Mouse (Mus musculus) ovary, postnatal 36 days (tissue): Measurements from ENCODE around the gene Tubd1.

ENCODE experiments used
- DNase-seq: peaks from one replicate; pipeline ENCODE4 v3.0.0; 2022; ENCODE audit warnings: low spot score, mixed read lengths

Gene Tubd1

DNA sequence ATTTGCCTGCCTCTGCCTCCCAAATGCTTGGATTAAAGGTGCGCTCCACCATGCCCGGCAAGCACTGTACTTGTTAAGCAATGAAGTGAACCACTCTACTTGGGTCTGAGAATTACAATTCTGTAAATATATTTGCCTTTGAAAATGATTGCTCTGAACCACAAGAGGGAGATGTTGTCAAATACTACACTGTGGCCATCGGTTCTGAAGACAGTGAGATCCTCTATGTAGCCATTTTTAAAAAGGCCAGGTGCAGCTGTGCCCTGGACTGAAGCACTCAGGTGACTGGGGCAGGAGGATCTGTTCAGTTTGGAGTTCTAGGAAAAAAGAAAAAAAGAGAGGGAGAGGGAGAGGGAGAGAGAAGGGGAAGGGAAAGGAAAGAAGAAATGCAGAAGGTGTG, 23.6 kb downstream of the Tubd1 start:
- DNase-seq = no peak

DNA sequence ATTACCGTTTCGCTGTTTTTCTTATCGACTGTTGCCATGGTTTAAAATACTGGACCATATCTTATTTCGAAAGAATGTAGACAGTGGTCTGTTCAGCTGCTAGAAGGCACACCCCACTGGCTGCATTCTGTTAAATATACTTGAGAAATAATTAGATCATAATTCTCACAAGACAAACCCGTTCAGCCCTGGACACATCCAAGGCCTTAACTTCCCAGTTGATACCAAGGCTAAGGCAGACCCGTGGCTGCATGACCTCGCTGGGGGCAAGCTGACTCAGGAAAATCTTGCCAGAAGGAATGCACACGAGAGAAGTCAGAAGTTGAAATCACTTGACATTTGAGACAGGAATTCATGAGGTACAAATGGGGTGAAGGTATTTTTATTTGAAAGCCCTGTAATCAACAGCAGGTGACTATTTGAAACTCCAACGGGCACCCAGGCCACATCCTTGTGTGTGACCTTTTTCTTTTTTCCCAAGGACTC, 25.5 kb downstream of the Tubd1 start:
- DNase-seq = peak; percentile 56

DNA sequence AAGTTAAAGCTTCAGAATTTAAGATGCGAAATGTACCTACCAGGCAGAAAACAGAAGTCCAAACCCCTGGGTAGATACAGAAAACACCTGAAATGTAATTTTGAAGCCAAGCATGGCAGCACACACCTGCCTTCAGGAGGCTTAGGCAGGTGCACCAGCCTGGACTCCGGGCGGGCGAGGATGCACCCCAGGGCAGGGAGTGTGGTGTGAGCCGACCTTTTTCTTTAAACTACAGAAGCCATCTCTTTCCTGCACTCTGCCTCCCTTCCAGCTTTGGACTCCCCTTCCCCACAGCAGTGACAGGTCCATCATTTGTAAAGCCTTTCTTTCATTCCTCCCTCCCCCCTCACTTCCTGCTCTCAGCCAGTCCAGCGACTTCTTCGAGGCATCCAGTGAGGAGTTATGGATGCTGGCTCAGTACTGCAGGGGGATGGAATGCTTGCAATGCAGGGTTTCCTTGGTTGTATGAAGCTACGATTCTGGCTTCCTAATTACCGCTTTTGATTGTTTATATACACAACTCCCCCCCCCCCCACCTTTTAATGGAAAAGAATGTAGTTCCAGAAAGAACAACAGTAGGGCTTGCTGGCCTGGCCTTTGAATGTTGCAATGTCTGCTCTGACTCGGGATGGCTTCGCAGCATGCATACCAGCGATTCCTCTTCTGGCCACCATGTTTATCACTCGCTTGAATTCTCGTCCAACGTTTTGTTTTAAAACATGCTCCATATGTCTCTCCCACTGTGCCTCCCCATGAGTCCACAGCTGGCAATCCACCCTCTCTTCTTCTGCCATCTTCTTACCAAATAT, 26.5 kb downstream of the Tubd1 start:
- no peak for DNase-seq

DNA sequence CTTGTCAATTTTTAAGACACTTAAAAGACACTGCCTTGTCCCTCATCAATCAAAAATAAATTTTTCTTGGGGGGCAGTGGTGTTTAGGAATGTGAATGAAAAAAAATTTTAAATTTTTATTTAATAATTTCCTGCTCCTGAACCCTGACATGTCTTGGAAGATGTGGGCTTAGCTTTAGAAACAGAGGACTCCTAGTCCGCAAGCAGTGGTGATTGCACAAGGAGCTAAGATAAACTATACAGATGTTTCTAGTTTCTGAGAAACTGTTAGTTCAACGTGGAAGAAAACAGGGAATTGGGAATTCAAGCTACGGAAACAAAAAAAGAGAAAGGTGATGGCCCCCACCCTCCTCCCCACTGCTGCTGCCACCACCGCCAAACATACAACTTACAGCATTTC, 27.1 kb downstream of the Tubd1 start:
- no peak for DNase-seq

DNA sequence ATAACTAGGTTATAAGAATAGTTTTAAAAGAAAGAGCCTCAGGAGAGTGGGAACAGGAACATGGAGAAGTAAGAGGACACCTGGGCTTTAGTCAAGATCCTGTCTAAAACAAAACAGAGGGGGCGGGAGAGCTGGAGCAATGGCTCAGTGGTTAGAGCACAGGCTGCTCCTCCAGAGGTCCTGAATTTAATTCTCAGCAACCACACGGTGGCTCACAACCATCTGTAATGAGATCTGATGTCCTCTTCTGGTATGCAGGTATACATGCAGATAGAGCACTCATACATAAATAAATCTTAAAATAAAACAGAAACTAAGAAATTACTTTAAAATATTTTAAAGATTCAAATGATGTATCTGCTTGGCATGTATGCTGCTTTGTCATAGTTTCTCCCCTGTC, 27.8 kb downstream of the Tubd1 start:
- no peak for DNase-seq

DNA sequence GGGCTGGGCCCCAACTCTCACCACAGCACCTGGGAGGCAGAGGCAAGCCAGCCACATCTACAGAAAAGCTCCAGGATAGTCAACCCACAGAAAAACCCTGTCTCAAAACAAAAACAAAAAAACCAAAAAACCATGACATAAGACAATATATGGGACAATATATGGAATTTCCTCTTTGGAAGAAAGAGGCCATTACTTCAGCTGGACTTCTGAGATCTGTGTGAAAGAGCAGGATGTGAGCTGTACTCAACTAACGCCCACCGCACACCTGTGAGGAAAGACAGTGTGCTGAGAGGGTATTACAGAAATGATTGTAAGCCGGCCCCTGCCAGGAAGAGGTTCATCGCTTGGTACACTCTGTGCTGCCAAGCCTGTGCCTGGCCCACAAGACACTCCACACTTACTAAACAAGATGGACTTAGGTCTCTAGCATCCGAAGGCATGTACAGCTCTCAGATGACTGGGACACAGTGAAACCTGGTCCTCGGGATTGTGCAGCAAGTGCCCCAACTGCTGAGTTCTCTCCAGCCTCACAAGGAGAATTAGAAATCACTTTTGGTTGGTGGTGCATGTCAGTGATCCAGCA, 28.9 kb downstream of the Tubd1 start:
- no peak for DNase-seq

DNA sequence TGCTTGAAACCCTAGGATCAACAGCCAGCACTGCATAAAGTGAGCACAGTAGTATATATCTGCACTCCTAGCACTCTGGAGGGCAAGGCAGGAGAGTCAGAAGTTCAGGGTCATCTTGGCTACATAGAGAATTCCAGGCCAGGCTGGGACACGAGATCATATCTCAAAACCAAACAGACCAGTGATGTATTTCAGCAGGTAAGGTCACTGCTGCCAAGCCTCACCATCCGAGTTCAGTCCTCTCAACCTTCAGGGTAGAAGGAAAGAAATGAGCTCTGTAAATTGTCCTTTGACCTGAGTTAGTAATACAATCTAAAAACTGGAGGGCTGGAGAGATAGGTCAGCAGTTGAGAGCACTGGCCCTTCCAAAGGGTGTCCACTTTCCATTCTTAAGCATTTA, 29.6 kb downstream of the Tubd1 start:
- no peak for DNase-seq

DNA sequence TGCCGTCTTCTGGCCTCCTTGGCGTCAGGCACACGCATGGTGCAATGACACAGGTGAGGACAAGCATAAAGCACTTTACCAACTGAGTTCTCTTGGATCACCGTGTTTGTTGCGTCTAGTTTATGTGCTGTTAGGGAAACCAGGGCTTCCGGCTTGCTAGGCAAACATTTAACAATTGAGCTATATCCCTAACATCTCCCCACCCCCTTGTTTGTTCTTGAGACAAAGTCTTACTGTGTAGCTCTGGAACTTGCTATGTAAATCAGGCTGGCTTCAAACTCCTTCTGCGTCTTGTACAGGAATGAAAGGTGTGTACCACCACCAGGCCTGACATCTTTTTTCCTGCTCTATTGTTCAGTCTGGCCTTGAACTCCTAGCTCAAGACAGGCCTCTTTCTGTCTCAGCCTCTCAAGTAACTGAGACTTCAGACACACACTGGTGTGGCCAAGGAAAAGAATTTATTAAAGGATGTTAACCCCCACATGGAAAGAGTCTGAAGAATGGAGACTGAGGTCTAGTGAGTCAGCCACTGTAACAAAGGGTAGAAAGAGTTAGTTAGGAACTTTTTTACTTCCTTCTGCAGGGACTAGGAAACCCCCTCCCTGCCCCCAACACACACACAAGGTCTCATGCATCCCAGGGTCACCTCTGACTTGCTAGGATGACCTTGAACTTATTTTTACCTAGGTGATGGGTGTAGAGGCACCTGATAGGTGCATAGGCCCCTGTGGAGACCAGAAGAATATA, 31.0 kb downstream of the Tubd1 start:
- no peak for DNase-seq

DNA sequence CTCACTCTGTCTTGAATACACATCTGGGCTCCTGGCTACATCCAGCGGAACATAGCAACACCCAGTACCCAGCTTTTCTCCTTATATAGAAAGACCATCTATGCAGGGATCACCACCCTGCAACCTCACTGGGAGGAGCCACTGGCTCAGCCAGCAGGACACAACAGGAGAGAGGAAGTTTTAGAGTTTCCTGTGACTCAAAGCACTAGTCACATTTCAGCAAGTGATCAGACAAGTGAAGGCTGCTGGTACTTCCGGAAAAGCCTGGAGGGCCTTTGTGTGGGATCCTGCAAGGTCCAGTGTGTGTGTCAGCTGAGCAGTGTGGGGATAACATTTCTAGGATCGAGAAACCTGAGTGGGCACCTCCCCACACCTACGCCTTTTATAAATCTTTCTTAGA, 32.4 kb downstream of the Tubd1 start:
- no peak for DNase-seq

DNA sequence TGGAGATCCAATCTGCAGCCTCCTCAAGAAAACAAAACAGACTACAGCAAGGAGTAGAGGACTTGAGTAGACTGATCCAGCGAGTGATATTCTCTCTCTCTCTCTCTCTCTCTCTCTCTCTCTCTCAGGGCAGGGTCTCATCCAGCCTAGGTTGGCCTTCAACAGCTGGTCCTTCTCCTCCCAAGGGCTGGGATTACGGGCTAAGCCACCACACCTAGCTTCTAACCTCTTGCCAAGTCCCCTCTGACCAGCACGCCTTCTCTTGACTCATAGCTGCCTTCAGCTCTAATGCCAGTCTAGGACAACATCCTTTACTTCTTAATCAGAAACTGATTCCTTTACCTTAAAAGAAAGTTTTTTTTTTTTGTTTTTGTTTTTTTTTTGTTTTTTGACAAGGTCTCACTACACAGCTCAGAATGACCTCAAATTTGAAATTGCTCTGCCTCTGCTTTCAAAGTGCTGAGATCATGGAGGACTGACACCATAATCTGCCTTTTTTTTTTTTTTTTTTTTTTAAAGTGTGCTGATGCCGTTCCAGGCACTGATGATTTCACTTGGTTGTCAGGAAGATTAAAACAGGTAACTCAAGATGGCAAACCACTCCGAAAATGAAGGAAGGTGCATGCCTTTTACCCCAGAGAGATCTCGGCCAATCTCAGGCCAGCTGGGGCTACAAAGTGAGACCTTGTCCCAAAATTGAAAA, 33.5 kb downstream of the Tubd1 start:
- no peak for DNase-seq

DNA sequence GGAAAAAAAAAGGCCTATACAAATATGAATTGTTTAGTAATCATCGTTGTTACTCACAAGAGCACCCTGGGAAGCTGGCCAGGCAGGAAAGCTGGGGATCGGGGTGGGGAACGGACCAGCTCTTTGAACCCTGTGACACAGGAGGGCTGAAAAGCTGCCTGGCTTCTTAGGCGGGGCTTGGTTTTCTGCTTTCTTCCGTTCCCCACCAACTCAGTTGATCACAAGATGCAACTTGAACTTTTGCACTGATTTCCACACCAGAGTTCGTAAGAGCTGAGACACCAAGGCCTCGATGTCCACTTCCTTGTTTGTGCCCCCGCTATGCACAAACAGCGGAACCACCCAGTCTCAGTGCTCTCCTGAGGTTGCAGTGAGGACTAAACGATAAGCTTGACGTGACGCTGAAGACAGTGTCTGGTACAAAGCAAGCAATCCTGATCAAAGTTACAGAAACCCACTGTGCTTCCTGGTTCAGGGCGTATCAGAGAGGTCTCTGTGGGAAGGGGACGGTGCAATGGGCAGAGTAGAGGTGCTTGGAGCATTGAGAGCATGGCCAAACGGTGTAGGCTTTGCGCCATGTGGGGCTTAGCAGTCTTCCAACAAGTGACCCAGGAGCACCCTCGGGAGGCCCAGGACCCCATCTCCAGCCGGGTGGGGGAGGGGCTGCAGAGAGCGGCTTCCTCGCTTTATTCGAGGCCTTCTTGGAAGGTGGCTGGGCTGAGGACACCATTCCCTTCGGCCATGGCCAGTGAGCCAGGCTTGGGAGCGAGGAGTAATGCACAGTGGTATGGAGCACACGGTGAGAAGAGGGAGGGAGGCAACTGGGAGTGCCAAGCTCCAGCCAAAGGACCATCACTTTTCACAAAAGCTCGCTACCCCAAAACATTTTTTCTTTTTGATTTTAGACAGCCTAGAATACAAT, 34.3 kb downstream of the Tubd1 start:
- DNase-seq = no peak

DNA sequence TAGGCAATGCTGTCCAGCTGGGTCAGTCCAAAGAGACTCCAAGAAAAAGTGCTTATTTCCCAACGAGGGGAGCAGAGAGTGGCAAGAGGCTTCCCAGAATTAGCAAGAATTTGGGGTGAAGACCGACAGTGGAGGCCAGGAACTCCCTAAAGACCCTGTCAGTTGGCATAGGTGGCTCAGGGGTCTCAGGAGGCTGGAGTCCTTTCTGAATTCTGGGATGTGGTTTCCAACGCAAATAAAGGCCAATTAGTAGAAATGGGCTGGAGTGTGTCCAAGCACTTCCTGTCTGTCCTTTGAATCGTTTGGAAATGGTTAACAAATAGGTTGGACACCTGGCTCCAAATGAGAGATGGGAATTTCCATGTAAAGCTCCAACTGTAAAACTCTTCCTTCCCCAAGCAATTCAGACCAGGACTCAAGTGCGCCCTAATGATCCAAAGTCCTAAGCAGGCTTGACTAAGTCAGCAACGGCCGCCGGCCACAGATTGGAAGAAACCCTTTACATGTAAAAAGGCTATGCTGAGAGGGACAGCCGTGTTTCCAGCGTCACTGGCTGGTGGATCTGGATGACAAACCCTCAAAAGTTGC, 35.0 kb downstream of the Tubd1 start:
- DNase-seq = no peak

DNA sequence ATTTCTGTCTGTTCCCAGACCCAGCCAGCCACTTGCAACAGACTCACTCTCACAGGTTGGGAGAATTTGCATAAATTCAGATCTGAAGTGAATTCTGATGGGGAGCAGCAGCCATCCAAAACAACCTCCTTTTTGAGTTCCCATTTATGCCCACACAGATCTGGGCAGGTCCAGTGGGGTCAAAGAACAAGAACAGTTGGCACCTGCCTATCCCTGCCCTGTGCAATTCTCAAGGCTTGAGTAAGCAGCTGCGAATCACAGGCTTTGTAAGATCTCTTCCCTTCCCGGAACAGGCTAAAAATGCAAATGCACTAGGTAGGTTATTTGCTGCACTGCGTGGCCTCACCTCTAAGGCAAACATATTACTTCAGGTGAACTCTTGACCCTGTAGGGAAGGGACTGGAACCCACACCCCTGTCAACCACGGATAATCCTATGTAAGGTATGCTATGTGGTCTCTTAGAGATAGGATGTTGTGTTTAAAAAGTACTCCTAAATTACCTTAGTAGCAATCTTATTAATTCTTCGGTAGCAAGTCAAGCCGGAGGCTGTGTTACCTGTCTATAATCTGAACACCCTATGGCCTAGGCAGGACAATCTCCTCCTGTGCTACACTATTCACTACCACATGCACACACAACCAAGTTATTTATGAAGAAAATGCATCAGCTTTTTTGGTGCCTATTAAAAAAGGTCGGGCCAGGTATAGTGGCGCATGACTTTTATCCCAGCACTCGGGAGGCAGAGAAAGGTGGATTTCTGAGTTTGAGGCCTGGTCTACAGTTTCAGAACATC, 35.7 kb downstream of the Tubd1 start:
- DNase-seq = no peak

DNA sequence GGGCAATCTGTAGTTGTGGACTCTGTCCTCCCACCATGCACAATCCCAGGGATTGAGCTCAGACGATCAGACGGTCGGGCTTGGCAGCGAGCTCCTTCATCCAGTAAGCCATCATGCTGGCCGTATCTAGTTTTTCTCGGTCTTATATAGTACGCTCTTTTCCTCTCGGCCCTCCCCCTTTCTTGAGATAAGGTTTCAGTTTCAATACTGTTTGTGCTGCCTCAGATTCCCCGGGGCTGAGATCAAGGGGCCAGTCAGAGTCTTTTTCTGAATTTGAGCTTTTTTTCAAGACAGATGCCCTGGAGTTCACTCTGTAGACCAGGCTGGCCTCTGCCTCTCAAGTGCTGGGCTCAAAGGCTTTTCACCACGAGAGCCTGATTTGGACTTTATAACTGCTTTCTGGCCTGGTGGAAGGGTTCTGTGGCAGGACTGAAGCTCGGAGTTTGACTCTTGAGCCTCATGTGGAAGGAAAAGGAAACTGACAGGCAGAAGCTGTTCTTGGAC, 36.5 kb downstream of the Tubd1 start:
- no peak for DNase-seq

DNA sequence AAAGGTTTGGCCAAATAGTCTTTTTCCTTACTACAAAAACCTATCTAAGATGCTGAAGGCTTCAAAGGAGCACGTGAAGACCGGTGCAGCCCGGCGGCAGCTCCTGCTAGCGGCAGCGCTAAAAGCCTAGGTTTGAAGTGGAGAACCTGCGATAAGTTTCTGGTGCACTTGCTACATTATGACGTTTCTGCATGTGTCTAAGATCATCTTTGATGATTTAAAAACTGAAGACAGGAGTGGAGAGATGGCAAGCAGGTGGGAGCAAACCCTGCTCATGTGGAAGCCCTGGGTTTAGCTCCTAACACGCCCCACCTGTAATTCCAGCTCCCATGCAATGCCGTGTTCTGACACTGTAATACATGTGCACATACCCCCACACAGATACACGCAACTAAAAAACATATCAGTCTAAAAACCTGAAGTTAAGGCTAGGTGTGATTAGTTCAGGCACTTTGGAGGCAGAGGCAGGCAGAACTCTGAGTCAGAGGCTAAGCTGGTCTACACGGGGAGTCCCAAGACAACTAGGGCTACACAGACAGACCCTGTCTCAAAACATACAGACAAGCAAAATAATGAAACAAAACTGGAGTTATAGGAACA, 37.3 kb downstream of the Tubd1 start:
- no peak for DNase-seq

DNA sequence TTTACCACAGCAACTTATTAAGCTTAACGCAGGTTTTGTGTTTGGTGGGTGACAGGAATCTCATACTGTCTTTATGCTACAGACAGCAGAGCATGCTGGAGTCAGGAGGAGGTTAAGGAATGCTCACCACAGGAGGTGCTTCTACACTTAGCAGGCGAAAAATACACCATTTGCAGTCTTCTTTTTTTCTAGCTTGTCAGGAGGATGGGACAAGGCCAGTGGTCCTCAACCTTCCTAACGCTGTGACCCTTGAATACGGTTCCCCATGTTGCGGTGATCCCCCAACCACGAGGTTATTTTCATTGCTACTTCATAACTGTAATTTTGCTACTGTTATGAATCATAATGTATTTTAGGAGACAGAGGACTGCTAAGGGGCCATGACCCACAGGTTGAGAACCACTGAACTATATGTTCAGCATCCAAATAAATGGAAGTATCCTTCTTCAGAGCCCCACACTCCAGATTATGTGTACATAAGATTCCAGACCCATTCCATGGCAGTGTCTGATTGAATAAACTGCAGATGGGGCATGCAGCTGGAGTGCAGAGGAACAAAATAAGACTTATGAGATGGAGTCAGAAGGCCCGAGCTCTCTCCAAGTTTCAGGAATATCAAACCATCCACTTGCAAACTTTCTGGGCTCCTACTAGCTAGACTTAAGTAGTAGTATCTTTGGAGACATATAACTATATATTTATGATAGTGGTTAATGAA, 37.9 kb downstream of the Tubd1 start:
- no peak for DNase-seq

DNA sequence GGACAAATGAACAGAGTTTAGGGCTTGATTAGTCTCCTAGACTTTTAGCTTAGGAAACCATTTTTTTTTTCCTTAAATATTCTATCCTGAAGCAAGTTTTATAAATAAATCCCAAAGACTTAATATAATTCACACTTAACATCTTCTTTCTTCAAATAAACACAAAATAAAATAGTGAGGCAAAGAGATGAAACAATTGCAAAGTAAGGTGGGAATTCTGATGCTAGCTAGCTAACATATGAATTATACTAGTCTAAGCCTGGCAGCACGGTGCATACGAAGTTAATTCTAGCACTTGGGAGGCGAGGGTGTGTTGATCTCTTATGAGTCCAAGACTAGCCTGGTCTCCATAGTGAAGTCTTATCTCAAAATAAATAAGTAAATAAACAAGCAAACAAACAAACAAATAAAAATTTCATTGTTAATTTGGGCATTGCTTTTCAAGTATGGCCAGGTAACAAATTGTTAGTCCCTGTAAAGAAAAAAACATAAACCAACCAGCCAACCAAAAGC, 38.6 kb downstream of the Tubd1 start:
- no peak for DNase-seq
